Mouse (Mus musculus) frontal cortex, postnatal 36 days (tissue): ENCODE results near the gene Tspan13.

ENCODE experiments used
- DNase-seq, 2 experiments: peaks; one replicate each; pipeline ENCODE4 v3.0.0; 2022; ENCODE audit warnings: low spot score in 2 of 2

Gene Tspan13

GRCm38 (mm10) chr12:35977633-35978246, 64.6 kb downstream of the Tspan13 start:
- no peak for DNase-seq

- no peak for DNase-seq
These were observed 66.4 kb downstream of the Tspan13 start for GRCm38 (mm10) chr12:35975898-35976297.

- no peak for DNase-seq
These were observed 75.5 kb downstream of the Tspan13 start for GRCm38 (mm10) chr12:35966768-35967141.

- no peak for DNase-seq
These were observed 76.1 kb downstream of the Tspan13 start for GRCm38 (mm10) chr12:35966098-35966767.
